Mouse (Mus musculus): ENCODE results near the gene Matn1.

Gene Matn1

DNA sequence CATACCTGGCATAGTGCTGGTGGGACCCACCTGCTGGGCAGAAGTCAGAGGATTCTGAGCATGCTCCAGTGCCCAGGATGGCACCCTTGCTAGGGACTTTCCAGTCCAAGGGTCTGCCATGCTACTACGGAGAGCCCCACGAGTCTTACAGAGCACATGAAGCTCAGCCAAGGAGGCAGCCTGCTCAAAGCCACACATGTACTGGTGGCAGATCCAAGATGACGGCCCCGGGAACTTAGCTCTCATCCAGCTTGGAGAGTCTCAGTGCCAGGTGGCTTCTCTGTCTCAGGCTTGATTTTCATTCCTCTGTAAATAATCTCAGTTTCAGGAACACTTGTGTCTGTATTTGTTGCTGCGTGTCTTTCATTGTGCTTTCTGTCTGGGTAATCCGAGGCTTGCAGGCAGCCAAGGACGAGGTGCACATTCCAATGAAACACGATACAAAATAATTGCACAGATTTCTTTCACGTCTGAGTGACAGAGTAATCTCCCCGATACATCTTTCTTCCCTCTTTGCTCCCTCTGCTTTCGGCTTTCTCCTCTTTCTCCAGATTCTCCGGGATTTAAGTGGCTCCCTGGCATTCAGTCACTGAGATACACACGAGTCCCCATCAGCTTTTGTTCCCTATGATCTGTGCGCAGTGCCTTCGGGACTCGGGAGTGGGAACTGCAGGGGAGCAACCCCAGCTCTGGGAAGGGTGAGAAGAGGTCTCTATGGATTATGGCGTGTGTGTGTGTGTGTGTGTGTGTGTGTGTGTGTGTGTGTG is 40.4 kb downstream of the Matn1 start:
- DNase-seq (ENCODE audit: low spot score in 2 of 2): no peak

DNA sequence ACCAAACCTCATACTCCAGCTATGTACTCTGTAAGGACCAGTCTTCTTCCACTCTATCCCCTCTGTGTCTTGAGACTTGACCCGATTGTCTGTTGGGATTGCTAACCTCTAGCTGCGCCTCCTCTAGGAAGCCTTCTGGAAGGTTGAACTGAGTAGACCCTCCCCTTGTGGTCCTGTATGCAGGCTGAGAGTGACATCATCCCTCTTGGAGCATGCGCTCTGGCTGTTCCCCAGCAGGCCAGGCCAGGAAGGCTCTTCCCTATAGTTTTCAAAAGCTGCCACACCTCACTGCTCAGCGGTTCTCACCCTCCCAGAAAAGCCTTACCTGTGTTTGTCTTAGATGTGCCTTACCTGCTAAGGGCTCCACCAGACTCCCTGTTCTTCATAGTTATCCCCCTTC is 42.9 kb downstream of the Matn1 start:
- DNase-seq (ENCODE audit: low spot score in 2 of 2): no peak

DNA sequence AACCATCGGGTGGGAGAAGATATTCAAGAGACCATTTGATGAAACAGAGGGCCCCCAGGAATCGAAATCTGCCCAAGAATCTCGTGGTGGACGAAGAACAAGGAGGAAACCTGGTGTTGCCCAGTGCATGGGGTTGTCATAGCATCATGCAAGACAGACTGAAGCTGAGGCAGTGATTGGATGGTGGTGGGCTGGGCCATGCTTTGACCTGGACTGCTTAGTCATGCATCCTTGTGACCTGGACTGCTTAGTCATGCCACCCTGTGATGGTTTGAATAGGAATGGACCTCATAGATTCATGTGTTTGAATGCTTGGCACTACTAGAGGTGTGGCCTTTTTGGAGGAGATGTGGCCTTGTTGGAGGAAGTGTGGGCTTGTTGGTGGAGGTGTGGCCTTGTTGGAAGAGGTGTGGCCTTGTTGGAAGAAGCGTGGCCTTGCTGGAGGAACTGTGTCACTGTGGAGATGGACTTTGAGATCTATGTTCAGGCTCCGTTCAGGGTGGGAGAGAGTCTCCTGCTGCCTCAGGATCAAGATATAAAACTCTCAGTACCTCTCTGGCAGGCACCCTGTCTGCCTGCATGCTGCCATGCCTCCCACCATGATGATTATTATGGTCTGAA is 44.1 kb downstream of the Matn1 start:
- DNase-seq (ENCODE audit: low spot score in 2 of 2): no peak

GRCm38 (mm10) chr4:130989146-130989545 is 45.0 kb downstream of the Matn1 start:
- no peak for DNase-seq (ENCODE audit: low spot score in 2 of 2)

GRCm38 (mm10) chr4:130990966-130991365 is 46.8 kb downstream of the Matn1 start:
- DNase-seq (ENCODE audit: low spot score in 2 of 2): no peak

DNA sequence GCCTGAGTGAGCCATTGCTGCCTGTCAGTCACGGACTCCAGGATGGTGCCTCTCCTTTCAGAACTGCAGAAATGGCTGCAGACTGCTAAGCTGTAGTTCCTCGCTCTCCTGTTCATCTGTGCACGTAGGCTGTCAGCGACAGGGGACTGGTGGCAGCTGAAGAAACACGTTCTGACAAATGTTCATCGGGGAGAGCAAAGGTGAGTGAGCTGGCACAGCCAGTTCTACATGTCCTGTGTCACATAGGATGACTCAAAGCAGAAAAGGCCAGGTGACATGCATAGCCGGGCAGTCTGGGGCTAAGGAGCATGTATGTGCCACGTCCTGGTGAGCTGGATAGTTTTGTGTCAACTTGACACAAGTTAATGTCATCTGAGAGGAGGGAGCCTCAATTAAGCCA is 50.4 kb downstream of the Matn1 start:
- no peak for DNase-seq (ENCODE audit: low spot score in 2 of 2)

GRCm38 (mm10) chr4:130999744-131000527 is 55.8 kb downstream of the Matn1 start:
- no peak for DNase-seq (ENCODE audit: low spot score in 2 of 2)

DNA sequence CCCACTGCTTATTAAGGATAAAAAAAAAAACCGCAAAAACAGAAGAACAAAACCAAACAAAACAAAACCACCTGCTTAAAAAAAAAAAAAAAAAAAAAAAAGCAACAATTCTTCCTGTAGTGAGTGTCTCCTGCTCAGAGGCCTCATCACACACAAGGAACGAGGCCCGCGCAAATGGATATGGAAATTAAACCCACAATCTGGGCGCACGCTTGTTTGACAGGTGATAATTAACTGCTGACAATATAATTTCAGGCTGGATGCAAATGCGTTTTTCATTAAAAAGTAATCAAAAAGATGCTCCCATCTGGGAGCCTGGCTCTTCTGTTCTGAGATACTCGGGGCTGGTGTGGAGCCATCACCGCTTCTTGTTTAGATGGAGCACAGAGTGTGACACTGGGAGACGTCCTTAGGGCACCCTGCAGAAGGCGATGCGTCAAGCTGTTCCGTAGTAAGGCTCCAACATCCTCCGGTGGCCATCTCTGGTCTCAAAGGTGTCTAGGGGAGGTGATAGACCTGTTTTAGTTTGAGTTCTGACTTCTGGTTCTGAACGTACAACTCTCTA is 56.5 kb downstream of the Matn1 start:
- DNase-seq (ENCODE audit: low spot score in 2 of 2): no peak
